Mouse (Mus musculus) olfactory bulb, adult 2 months (tissue): ENCODE measurements around the gene Pmf1.

ENCODE experiments used
- CTCF ChIP-seq: fragments of 200-500 bp; IDR thresholded peaks from 2 replicates; pipeline ENCODE4 v1.5.1; 2012; ENCODE audit warnings: low read depth, mild to moderate bottlenecking, low read length, moderate library complexity; ENCODE audit not compliant: insufficient read depth
- POLR2A ChIP-seq: fragments of 200-500 bp; IDR thresholded peaks from 2 replicates; pipeline ENCODE4 v1.6.1; 2012; ENCODE audit warnings: mild to moderate bottlenecking, low read depth, low read length, moderate library complexity; ENCODE audit not compliant: insufficient read depth

DNA sequence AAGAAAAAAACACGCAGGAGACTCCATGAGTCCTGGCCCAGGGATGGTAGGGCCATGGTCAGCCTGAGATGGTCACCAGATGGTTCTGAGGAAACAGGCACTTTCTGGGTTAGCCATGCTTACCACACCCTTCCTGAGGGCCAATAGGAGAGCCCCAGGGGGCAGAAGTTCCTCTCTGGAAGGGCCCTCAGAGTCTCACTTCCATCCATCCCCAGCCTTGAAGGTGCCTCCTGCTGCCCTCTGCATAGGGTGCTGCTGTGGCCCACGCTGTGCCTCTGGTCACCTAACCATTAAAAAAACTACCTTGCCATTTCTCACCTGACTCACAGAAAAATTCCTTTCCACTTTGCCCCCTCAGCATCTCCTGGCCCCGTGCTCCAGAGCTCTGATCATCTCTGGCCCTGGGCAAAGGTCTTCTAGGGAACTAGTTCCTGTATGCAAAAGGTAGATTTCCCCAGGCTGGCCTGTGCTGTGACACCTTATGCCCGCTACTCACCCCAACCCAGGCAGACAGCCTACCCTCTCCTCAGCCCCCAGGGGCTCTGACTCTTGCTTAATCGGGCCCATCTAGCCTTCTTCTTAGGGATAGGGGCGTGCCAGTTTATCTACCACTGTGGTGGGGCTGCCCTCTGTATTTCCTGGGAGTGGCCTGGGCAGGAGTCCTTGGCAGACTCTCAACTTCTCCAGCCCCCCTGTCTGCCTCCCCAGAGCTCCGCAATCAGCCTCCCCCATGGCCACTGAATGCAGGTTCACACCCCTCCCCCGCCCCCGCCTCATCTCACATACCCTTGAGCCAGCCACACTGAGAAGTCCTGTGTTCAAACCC, 44.8 kb upstream of the Pmf1 start:
- TF ChIP-seq CTCF, result no peak
- TF ChIP-seq POLR2A, result no peak
